Mouse (Mus musculus) heart, adult 2 months (tissue): ENCODE data around the gene Arfgap3. TPM values are rescaled to one million over a fixed set of nuclear protein-coding genes. Genes with fewer than 3 reads are reported as not detected.
"Not testable (repeated sequence)": the region's sequence is repeated elsewhere in the genome, so short reads cannot be mapped to it uniquely, and the experiment has no call there.

Experiments
- DNase-seq, 2 experiments: peaks; one replicate each; pipeline ENCODE4 v3.0.0; 2021
- H3K27ac ChIP-seq: fragments of 200-600 bp; 2 replicates; pipeline ENCODE4 v1.8.1; 2022
- H3K27me3 ChIP-seq: fragments of 200-500 bp; 2 replicates; pipeline ENCODE4 v1.6.1; 2012; ENCODE audit warnings: mild to moderate bottlenecking, low read length, inconsistent platforms, mixed read lengths; ENCODE audit not compliant: control insufficient read depth, insufficient read depth
- H3K36me3 ChIP-seq: fragments of 200-500 bp; 2 replicates; pipeline ENCODE4 v1.6.1; 2012; ENCODE audit warnings: low read length, inconsistent platforms; ENCODE audit not compliant: control insufficient read depth, insufficient read depth
- H3K4me1 ChIP-seq: fragments of 200-500 bp; 2 replicates; pipeline ENCODE4 v1.6.1; 2011; ENCODE audit warnings: low read length; ENCODE audit not compliant: control insufficient read depth, insufficient read depth
- H3K4me3 ChIP-seq: fragments of 200-600 bp; 2 replicates; pipeline ENCODE4 v1.8.1; 2022
- H3K79me2 ChIP-seq: fragments of 200-500 bp; replicated peaks from 2 replicates; pipeline ENCODE4 v1.6.1; 2012; ENCODE audit warnings: mild to moderate bottlenecking, inconsistent platforms, low read length, moderate library complexity, mixed read lengths; ENCODE audit not compliant: control insufficient read depth, insufficient read depth
- H3K9ac ChIP-seq: fragments of 200-500 bp; 2 replicates; pipeline ENCODE4 v1.6.1; 2012; ENCODE audit warnings: low read depth, mild to moderate bottlenecking, control low read depth, inconsistent platforms, low read length, mixed read lengths
- CTCF ChIP-seq: fragments of 200-600 bp; IDR thresholded peaks from 2 replicates; pipeline ENCODE4 v1.8.1; 2022; ENCODE audit warnings: antibody characterized with exemption, mild to moderate bottlenecking, moderate library complexity
- EP300 ChIP-seq: fragments of 200-500 bp; IDR thresholded peaks from 2 replicates; pipeline ENCODE4 v1.6.1; 2011; ENCODE audit warnings: low read depth, low read length, control low read depth; ENCODE audit not compliant: insufficient read depth
- POLR2A ChIP-seq: fragments of 200-500 bp; IDR thresholded peaks from 2 replicates; pipeline ENCODE4 v1.6.1; 2011; ENCODE audit warnings: mild to moderate bottlenecking, low read depth, low read length, control low read depth; ENCODE audit not compliant: insufficient read depth
- WGBS: fragments of 180-500 bp; shearing (Covaris S2); methylation state at CpG from one replicate; pipeline ENCODE4 v1.1.7; 2018; 5-methylcytosine and 5-hydroxymethylcytosine counted together
- intact Hi-C: fragments of 180-260 bp; cut with DNase I; formaldehyde crosslinking; loops from one replicate; pipeline ENCODE4 v1.15.1; 2025
- polyA plus RNA-seq: library from polyadenylated mRNA; depleted of rRNA; stranded (reverse); fragments of >200 nt; gene quantifications from 2 replicates; pipeline ENCODE4 v1.2.3, GENCODE M21; 2012
- total RNA-seq, 2 experiments: library from RNA; stranded (reverse); gene quantifications; 2 replicates each; pipeline ENCODE4 v1.2.3; 2021

Arfgap3 gene
- total and polyA plus RNA-seq, 3 experiments, result 9.6 to 12.2 (median 9.8) TPM

- peak overlapping the region; percentile 35 for H3K4me3 ChIP-seq
- peaks cover 2% of the 10 kb centered on the region; the same call in 1 of the 2 replicates for H3K4me1 ChIP-seq
- peak; percentile 74 to 77 for DNase-seq
- H3K9ac ChIP-seq, result peak overlapping the region; percentile 46; the same call in 1 of the 2 replicates
- TF ChIP-seq EP300 (no peak), CTCF (no peak), POLR2A (no peak)
- H3K36me3 ChIP-seq, result no peaks in the 10 kb centered on the region
- 0 out of 2 replicates have a peak, but pooled peaks cover 1% of the 10 kb centered on the region for H3K27me3 ChIP-seq
- H3K27ac ChIP-seq, result no peak overlapping the region
- H3K79me2 ChIP-seq, result no peaks in the 10 kb centered on the region
- WGBS, result 10% methylated on average over 57 of the region's 58 CpGs
- intact Hi-C loops, result no loop called here
Measured at GRCm38 (mm10) chr15:83366933-83367552, 17.0 kb upstream of the Arfgap3 start.

- intact Hi-C loops, result no loop called here
- Histone ChIP-seq H3K4me3 (no peak overlapping the region), H3K36me3 (no peaks in the 10 kb centered on the region), H3K79me2 (no peaks in the 10 kb centered on the region), H3K4me1 (peaks cover 2% of the 10 kb centered on the region; the same call in 1 of the 2 replicates), H3K27me3 (0 out of 2 replicates have a peak, but pooled peaks cover 1% of the 10 kb centered on the region), H3K9ac (no peak overlapping the region), H3K27ac (no peak overlapping the region)
- peak; percentile 39 for TF ChIP-seq CTCF
- no peak for TF ChIP-seq EP300
- DNase-seq, result no peak
Measured at GRCm38 (mm10) chr15:83365697-83366096, 15.7 kb upstream of the Arfgap3 start.

- intact Hi-C loops, result no loop called here
- Histone ChIP-seq H3K27ac (no peak overlapping the region), H3K36me3 (no peaks in the 10 kb centered on the region), H3K9ac (no peak overlapping the region), H3K27me3 (0 out of 2 replicates have a peak, but pooled peaks cover 1% of the 10 kb centered on the region), H3K4me3 (no peak overlapping the region), H3K4me1 (peaks cover 2% of the 10 kb centered on the region; the same call in 1 of the 2 replicates), H3K79me2 (no peaks in the 10 kb centered on the region)
- TF ChIP-seq EP300 (no peak), POLR2A (no peak), CTCF (no peak)
- no peak for DNase-seq
- 58% methylated on average over 3 of the region's 3 CpGs for WGBS
Measured at GRCm38 (mm10) chr15:83364194-83364593, 14.1 kb upstream of the Arfgap3 start.

- H3K9ac ChIP-seq, H3K4me3 ChIP-seq, intact Hi-C loops, DNase-seq, H3K4me1 ChIP-seq, H3K27ac ChIP-seq, H3K79me2 ChIP-seq, H3K27me3 ChIP-seq, H3K36me3 ChIP-seq: not testable (repeated sequence)
- WGBS, result 85% methylated on average over 1 of the region's 1 CpGs
Measured at GRCm38 (mm10) chr15:83362813-83363212, 12.8 kb upstream of the Arfgap3 start.

- H3K79me2 ChIP-seq, DNase-seq, H3K36me3 ChIP-seq, H3K4me1 ChIP-seq, H3K4me3 ChIP-seq, H3K9ac ChIP-seq, intact Hi-C loops, H3K27ac ChIP-seq, H3K27me3 ChIP-seq: not testable (repeated sequence)
- WGBS, result 70% methylated on average over 5 of the region's 5 CpGs
Measured at GRCm38 (mm10) chr15:83360899-83361298, 10.9 kb upstream of the Arfgap3 start.

- intact Hi-C loops, result no loop called here
- Histone ChIP-seq H3K27me3 (no peaks in the 10 kb centered on the region), H3K79me2 (no peaks in the 10 kb centered on the region), H3K9ac (no peak overlapping the region), H3K4me1 (no peaks in the 10 kb centered on the region; the same call in 1 of the 2 replicates), H3K27ac (no peak overlapping the region), H3K36me3 (no peaks in the 10 kb centered on the region), H3K4me3 (no peak overlapping the region)
- TF ChIP-seq EP300 (no peak), POLR2A (no peak), CTCF (no peak)
- 84% methylated on average over 3 of the region's 3 CpGs for WGBS
- no peak for DNase-seq
Measured at GRCm38 (mm10) chr15:83360140-83360539, 10.1 kb upstream of the Arfgap3 start.
